Mouse (Mus musculus) neural tube, embryonic 15.5 days (tissue): ENCODE data around the gene Slc9a5. TPM values are rescaled to one million over a fixed set of nuclear protein-coding genes. Genes with fewer than 3 reads are reported as not detected.

Experiments used
- ATAC-seq: fragments of 200-750 bp; cut with Nextera tagmentation; 2 replicates; pipeline ENCODE4 v1.8.0; 2017; ENCODE audit warnings: mild to moderate bottlenecking, moderate TSS enrichment, moderate library complexity; ENCODE audit not compliant: low FRiP score
- H3K27ac ChIP-seq: fragments of 300-500 bp; sonication (generic); replicated peaks from 2 replicates; pipeline ENCODE4 v1.5.1; 2015; ENCODE audit warnings: mild to moderate bottlenecking, inconsistent platforms
- H3K27me3 ChIP-seq: fragments of 300-500 bp; sonication (generic); replicated peaks from 2 replicates; pipeline ENCODE4 v1.6.1; 2015; ENCODE audit warnings: inconsistent platforms
- H3K36me3 ChIP-seq: fragments of 300-500 bp; sonication (generic); 2 replicates; pipeline ENCODE4 v1.6.1; 2015; ENCODE audit warnings: inconsistent platforms
- H3K4me1 ChIP-seq: fragments of 300-500 bp; sonication (generic); 2 replicates; pipeline ENCODE4 v1.6.1; 2015; ENCODE audit warnings: inconsistent platforms
- H3K4me2 ChIP-seq: fragments of 300-500 bp; sonication (generic); 2 replicates; pipeline ENCODE4 v1.6.1; 2015; ENCODE audit warnings: inconsistent platforms, mild to moderate bottlenecking, moderate library complexity
- H3K4me3 ChIP-seq: fragments of 300-500 bp; sonication (generic); replicated peaks from 2 replicates; pipeline ENCODE4 v1.5.1; 2015; ENCODE audit warnings: mild to moderate bottlenecking, inconsistent platforms
- H3K9ac ChIP-seq: fragments of 300-500 bp; sonication (generic); replicated peaks from 2 replicates; pipeline ENCODE4 v1.6.1; 2015; ENCODE audit warnings: mild to moderate bottlenecking, inconsistent platforms
- H3K9me3 ChIP-seq: fragments of 300-500 bp; sonication (generic); replicated peaks from 2 replicates; pipeline ENCODE4 v1.6.1; 2016; ENCODE audit warnings: inconsistent platforms
- WGBS: fragments of 180-500 bp; shearing (Covaris S2); methylation state at CpG from one replicate; pipeline ENCODE4 v1.1.7; 2015; ENCODE audit warnings: mixed read lengths; 5-methylcytosine and 5-hydroxymethylcytosine counted together
- polyA plus RNA-seq: library from polyadenylated mRNA; unstranded; fragments of >200 nt; fragmentation: Nextera tagmentation; extraction: Ambion mirVana; gene quantifications from 2 replicates; pipeline ENCODE4 v1.2.1, GENCODE M21; 2015

The Slc9a5 gene
- polyA plus RNA-seq: 9.4 and 10.9 TPM in 2 replicates

GRCm38 (mm10) chr8:105348450-105349095 lies at the start of gene Slc9a5:
Gene Slc9a5, plus strand, starts transcription at chr8:105348843.
- Histone ChIP-seq H3K36me3 (no peaks in the 10 kb centered on the region), H3K4me1 (peaks cover 49% of the 10 kb centered on the region), H3K27ac (peak within 1 kb of the TSS; percentile 81), H3K9ac (peak within 1 kb of the TSS; percentile 82), H3K4me3 (peak within 1 kb of the TSS; percentile 79), H3K27me3 (peaks cover 13% of the 10 kb centered on the region), H3K9me3 (no peaks in the 10 kb centered on the region), H3K4me2 (peak within 1 kb of the TSS; percentile 98)
- under 1% methylated on average over 34 of the region's 34 CpGs for WGBS
- peak; percentile 51 for ATAC-seq

- ATAC-seq: no peak
- H3K27ac ChIP-seq: no peak overlapping the region
- H3K9me3 ChIP-seq: no peaks in the 10 kb centered on the region
- no peak overlapping the region for H3K4me2 ChIP-seq
- H3K36me3 ChIP-seq: peaks cover 52% of the 10 kb centered on the region
- 97% methylated on average over 8 of the region's 8 CpGs for WGBS
- H3K4me3 ChIP-seq: no peak overlapping the region
- H3K4me1 ChIP-seq: peaks cover 33% of the 10 kb centered on the region
- no peak overlapping the region for H3K9ac ChIP-seq
- H3K27me3 ChIP-seq: no peaks in the 10 kb centered on the region; the same call in 1 of the 2 replicates
Measured at GRCm38 (mm10) chr8:105299962-105300361, 48.7 kb upstream of the Slc9a5 start.

GRCm38 (mm10) chr8:105303396-105303795 lies 45.2 kb upstream of the Slc9a5 start:
- Histone ChIP-seq H3K4me2 (no peak overlapping the region), H3K27ac (no peak overlapping the region), H3K9me3 (no peaks in the 10 kb centered on the region), H3K27me3 (no peaks in the 10 kb centered on the region), H3K4me3 (no peak overlapping the region), H3K36me3 (peaks cover 74% of the 10 kb centered on the region), H3K9ac (no peak overlapping the region), H3K4me1 (peaks cover 34% of the 10 kb centered on the region)
- ATAC-seq: no peak
- WGBS: 88% methylated on average over 8 of the region's 8 CpGs

- no peak overlapping the region for H3K27ac ChIP-seq
- H3K4me1 ChIP-seq: peaks cover 29% of the 10 kb centered on the region
- no peak overlapping the region for H3K4me3 ChIP-seq
- no peak overlapping the region for H3K9ac ChIP-seq
- 77% methylated on average over 9 of the region's 9 CpGs for WGBS
- ATAC-seq: no peak
- H3K4me2 ChIP-seq: no peak overlapping the region
- H3K9me3 ChIP-seq: no peaks in the 10 kb centered on the region
- no peaks in the 10 kb centered on the region for H3K27me3 ChIP-seq
- peaks cover 76% of the 10 kb centered on the region for H3K36me3 ChIP-seq
Measured at GRCm38 (mm10) chr8:105303874-105304273, 44.8 kb upstream of the Slc9a5 start.

GRCm38 (mm10) chr8:105304325-105305210 lies 44.1 kb upstream of the Slc9a5 start:
- no peak overlapping the region for H3K9ac ChIP-seq
- H3K4me1 ChIP-seq: peaks cover 24% of the 10 kb centered on the region
- no peak for ATAC-seq
- no peak overlapping the region for H3K4me2 ChIP-seq
- H3K4me3 ChIP-seq: no peak overlapping the region
- H3K9me3 ChIP-seq: no peaks in the 10 kb centered on the region
- peak overlapping the region; percentile 48 for H3K27ac ChIP-seq
- peaks cover 78% of the 10 kb centered on the region for H3K36me3 ChIP-seq
- 72% methylated on average over 9 of the region's 9 CpGs for WGBS
- H3K27me3 ChIP-seq: no peaks in the 10 kb centered on the region

GRCm38 (mm10) chr8:105305211-105306145 lies 43.2 kb upstream of the Slc9a5 start, which contains the start of gene Elmo3:
Gene Elmo3, plus strand, starts transcription at chr8:105305601.
- no peaks in the 10 kb centered on the region for H3K9me3 ChIP-seq
- peak within 1 kb of the TSS; percentile 48 for H3K27ac ChIP-seq
- 12% methylated on average over 30 of the region's 30 CpGs for WGBS
- H3K4me1 ChIP-seq: peaks cover 20% of the 10 kb centered on the region
- ATAC-seq: peak; percentile 55
- no peaks in the 10 kb centered on the region for H3K27me3 ChIP-seq
- peak within 1 kb of the TSS; percentile 8 for H3K4me3 ChIP-seq
- H3K9ac ChIP-seq: no peak within 1 kb of the TSS
- H3K4me2 ChIP-seq: peak within 1 kb of the TSS; percentile 50
- peaks cover 78% of the 10 kb centered on the region for H3K36me3 ChIP-seq

GRCm38 (mm10) chr8:105306146-105306691 lies 42.4 kb upstream of the Slc9a5 start:
- no peaks in the 10 kb centered on the region for H3K27me3 ChIP-seq
- no peak overlapping the region for H3K4me3 ChIP-seq
- ATAC-seq: peak; percentile 14; the same call in 1 of the 2 replicates
- H3K27ac ChIP-seq: no peak overlapping the region
- peaks cover 20% of the 10 kb centered on the region for H3K4me1 ChIP-seq
- H3K4me2 ChIP-seq: peak overlapping the region; percentile 50
- H3K36me3 ChIP-seq: peaks cover 74% of the 10 kb centered on the region
- H3K9ac ChIP-seq: no peak overlapping the region
- H3K9me3 ChIP-seq: no peaks in the 10 kb centered on the region
- 62% methylated on average over 5 of the region's 5 CpGs for whole genome bisulfite sequencing

- Histone ChIP-seq H3K27me3 (no peaks in the 10 kb centered on the region), H3K4me1 (peaks cover 20% of the 10 kb centered on the region), H3K27ac (no peak overlapping the region), H3K4me3 (no peak overlapping the region), H3K9me3 (no peaks in the 10 kb centered on the region), H3K36me3 (peaks cover 74% of the 10 kb centered on the region), H3K9ac (no peak overlapping the region), H3K4me2 (no peak overlapping the region)
- ATAC-seq: no peak
- WGBS: 94% methylated on average over 13 of the region's 13 CpGs
Measured at GRCm38 (mm10) chr8:105307670-105308069, 41.0 kb upstream of the Slc9a5 start.

GRCm38 (mm10) chr8:105308428-105308827 lies 40.2 kb upstream of the Slc9a5 start:
- no peaks in the 10 kb centered on the region for H3K27me3 ChIP-seq
- no peak for ATAC-seq
- H3K4me3 ChIP-seq: no peak overlapping the region
- H3K27ac ChIP-seq: no peak overlapping the region
- no peak overlapping the region for H3K4me2 ChIP-seq
- H3K9me3 ChIP-seq: no peaks in the 10 kb centered on the region
- H3K9ac ChIP-seq: no peak overlapping the region
- WGBS: 96% methylated on average over 10 of the region's 10 CpGs
- H3K36me3 ChIP-seq: peaks cover 76% of the 10 kb centered on the region
- peaks cover 20% of the 10 kb centered on the region for H3K4me1 ChIP-seq

- Histone ChIP-seq H3K36me3 (peaks cover 77% of the 10 kb centered on the region), H3K27ac (no peak overlapping the region), H3K27me3 (no peaks in the 10 kb centered on the region), H3K9me3 (no peaks in the 10 kb centered on the region), H3K9ac (no peak overlapping the region), H3K4me3 (no peak overlapping the region), H3K4me1 (peaks cover 20% of the 10 kb centered on the region), H3K4me2 (no peak overlapping the region)
- WGBS: 86% methylated on average over 15 of the region's 15 CpGs
- ATAC-seq: no peak
Measured at GRCm38 (mm10) chr8:105309142-105309847, 39.3 kb upstream of the Slc9a5 start.
